Mouse (Mus musculus): Measurements from ENCODE around the gene BC016579.

BC016579 gene

DNA sequence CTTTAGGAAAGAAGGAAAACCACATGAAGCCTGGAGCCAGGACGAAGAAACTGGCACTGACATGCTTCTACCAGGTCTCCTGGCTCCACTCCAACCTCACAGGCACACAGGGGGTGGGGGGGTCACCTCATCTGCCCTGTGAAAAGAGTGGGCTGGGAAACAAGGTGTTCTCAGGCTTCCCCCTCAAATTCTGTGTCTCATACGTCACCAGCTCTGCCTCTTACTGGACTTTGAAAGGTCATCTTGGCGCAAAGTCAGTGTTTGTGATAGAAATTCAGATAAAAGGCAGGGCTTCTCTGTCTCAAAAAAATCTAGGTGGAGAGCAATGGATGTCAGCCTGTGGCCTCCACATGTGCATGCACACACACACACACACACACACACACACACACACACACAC, 12.6 kb downstream of the BC016579 start:
- DNase-seq = no peak

DNA sequence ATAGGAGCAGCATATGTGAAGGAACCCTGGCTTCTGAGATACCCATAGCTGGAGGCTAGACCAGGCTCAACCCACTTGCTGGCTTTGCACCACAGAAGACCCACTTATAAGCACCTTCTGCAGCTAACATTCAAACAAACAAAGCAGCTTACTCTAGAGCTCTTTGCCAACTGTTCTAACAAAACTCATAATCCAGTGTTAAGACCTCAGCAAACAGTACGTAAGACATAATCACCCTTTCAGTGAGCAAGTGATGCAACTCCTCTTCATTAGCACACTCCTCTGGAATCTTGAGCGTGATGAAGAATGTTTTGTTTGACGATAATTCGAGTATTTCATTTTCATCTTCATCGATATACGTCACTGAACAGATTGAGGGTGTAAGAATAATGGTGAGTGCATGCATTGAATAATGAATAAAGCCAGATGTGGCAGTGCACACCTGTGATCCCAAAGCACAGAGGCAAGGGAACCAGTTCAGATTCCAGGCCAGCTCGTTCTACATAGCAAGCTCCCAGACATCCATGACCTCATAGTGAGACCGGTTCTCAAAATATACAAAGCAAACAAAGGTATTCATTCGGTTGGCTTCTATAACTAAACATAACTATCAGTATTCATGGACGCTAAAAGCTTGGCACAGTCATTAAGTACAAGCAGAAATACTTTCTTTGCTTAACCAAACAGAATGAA, 13.7 kb downstream of the BC016579 start:
- DNase-seq = no peak

DNA sequence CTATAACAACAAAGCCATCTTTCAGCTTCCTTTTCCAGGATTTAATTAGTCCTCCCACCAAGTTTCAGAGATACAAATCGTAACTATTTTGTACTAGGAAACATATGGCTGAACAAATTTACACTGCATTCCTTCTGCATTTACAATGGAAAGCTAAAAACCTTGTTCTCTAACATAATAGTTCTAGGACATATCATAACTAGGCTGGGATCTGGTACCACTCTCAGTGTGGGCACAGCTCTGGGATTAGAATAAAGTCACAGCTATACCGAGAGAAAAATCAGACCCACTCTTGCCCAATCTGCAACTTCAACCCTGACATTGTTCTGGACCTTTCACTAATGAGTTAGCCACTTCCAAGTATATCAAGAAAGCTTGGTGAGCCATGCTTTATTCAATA, 18.0 kb downstream of the BC016579 start:
- DNase-seq = no peak

GRCm38 (mm10) chr16:45632420-45632819, 21.4 kb downstream of the BC016579 start:
- no peak for DNase-seq

DNA sequence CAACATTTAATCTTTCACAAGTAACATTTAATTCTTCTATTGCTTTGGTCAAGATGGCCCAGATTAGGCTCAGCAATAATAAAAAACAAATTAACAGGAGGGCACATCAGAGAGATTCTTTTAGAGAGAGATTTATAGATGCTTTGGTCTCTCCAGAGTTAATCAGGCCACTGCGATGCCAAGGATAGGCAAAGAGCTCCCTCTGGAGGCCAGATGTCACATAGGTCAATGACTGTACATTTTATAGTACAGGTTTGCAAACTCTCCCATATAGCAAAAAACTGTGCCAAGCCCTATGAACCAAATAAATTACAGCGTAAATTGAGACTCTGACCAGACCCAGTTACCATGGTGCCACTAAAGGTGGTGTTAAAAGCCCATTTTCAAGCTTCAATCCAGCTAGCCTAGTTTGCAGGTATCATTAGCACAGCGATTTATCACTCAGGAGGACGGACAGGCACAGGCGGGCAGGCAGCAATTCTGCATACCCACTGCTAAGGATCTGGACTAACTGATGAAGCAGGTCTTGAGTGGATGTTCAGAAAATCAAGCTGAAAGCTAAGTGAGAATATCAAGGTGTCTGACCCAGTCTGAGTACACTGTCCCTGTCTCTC, 23.4 kb downstream of the BC016579 start:
- DNase-seq = peak; percentile 36

DNA sequence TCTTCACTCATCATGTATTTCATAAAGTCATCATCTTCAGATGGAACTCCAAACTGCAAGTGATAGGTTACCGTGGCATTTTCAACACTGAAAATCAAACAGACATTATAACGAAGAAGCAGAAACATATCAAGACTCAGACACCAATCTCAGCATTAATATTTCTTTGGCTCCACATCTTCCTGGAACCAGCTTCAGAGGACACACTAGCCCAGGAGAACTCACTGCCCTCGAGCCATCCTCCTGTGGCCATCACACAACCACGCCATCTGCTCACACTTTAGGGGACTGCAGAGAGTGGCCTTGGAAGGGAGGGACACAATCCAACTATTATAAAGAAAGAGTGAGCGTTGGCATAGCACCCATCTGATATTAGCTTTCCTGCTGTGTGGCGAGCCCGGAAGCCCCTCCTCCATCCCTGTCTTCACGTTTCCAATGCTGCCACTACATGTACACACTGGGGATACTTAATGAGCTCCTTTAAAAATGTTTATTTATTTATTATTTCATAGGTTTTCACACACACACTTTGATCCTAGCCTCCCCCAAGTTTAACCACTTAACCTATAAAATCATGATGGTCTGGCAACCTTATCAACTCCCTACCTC, 24.3 kb downstream of the BC016579 start:
- no peak for DNase-seq

GRCm38 (mm10) chr16:45625342-45625741, 28.5 kb downstream of the BC016579 start:
- DNase-seq = no peak

DNA sequence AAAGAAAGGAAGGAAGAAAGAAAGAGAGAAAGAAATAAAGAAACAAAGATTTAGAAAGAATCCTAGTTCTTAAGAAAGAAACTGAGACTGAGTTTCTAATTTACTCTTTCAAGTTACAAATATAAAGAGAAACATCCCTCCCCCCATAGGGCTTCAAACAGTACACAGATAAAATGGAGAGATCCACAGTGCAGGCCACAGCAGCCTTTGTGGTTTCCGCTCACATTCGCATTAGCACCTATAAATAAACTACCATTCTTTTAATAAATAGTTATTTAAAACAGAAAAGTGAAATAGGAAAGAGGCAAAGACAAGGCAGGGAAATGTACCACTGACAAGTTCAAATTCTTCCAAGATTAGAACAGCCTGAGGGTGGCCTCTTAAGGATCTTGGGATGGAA, 29.1 kb downstream of the BC016579 start:
- no peak for DNase-seq

DNA sequence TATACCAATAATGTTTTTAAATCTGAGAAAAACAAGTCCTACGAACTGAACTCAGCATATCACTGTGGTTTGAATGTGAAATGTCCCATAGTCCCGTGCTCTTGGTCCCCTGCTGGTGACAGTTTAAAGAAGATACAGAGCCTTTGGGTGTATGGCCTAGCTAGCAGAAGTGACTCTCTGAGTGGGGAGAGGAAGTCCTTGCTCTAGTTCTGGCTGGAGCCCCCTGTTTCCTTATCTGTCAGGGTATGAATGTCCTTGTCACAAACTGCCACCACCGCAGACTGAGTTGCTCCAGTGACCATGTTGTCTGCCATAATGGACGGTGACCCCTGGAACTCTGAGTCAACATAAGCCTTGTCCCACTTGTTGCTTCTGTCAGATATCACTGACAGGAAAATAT, 30.6 kb downstream of the BC016579 start:
- no peak for DNase-seq

GRCm38 (mm10) chr16:45619751-45620375, 34.0 kb downstream of the BC016579 start:
- no peak for DNase-seq

DNA sequence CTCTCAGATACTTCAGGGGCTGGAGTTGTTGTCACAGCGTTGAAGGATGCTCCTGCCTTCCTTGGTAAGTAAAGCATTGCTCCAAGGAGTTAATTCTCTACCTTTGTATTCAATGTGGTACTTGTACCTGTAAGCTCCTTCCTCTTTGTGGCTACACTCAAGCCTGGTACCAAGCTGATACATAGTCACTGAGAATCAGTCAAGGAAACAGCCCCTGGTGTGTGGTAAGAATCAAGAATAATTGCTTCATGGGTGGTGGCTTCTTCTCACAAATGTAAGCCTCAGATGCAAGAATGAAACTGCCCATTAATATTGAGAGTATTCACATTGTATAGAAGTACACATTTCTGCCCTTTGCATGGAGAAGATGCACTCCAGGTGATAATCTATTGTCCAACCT, 37.9 kb downstream of the BC016579 start:
- no peak for DNase-seq

GRCm38 (mm10) chr16:45613247-45613646, 40.6 kb downstream of the BC016579 start:
- DNase-seq = no peak

- DNase-seq = no peak
These were observed 43.6 kb downstream of the BC016579 start, which contains the start of gene Gcsam for GRCm38 (mm10) chr16:45610267-45610666. Gene Gcsam (plus strand): TSS chr16:45610380.

- DNase-seq = no peak
These were observed 44.6 kb downstream of the BC016579 start for GRCm38 (mm10) chr16:45609300-45609699.

DNA sequence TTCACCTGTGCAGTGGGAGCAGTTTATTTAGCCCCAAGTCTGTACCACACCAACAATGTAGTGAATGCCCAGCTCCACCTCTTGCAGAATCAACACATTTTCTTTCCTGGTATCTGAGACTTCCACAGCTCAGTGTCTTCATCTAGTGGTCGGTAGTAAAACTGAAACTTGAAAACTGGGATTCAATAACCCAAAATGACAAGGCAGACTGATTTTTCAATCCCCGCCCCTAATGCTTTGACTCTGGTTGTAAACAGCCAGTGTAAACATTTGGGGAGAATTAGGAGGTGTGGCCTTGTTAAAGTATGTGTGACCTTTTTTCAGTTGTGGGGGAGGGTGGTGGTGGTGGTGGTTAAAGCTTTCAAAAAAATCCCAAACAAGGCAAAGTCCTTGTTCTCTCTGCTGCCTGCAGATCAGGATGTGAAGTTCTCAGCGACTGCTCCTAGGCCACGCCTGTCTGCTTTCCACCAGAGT, 45.4 kb downstream of the BC016579 start:
- DNase-seq = no peak

- DNase-seq = no peak
These were observed 58.4 kb downstream of the BC016579 start for GRCm38 (mm10) chr16:45595494-45595893.

GRCm38 (mm10) chr16:45593656-45594055, 60.2 kb downstream of the BC016579 start:
- DNase-seq = no peak

- no peak for DNase-seq
These were observed 71.4 kb downstream of the BC016579 start for GRCm38 (mm10) chr16:45582512-45582911.

GRCm38 (mm10) chr16:45579883-45580282, 74.0 kb downstream of the BC016579 start:
- DNase-seq = no peak
